Mouse (Mus musculus) MEL (cell line): ENCODE measurements at regions not wholly inside any gene's neighbourhood (a gene's known extent, or its start where the extent isn't known, plus 50 kb on each side); places are given as distances from the start of the nearest gene placed in this dataset.

Experiments
- CHD2 ChIP-seq: IDR thresholded peaks from 2 replicates; pipeline ENCODE4 v1.6.1; 2011; ENCODE audit warnings: low read length, improper control_type of control experiment
- CTCF ChIP-seq, 3 experiments: IDR thresholded peaks in 2 of 3; conservative IDR thresholded peaks in 1 of 3; 2 replicates each; pipeline ENCODE4 v1.5.1; 2011 to 2012; ENCODE audit warnings: low read length in 3 of 3, low read depth in 2 of 3, mild to moderate bottlenecking in 2 of 3, improper control_type of control experiment in 1 of 3, inconsistent platforms in 1 of 3, mixed read lengths in 1 of 3, moderate library complexity in 1 of 3; ENCODE audit not compliant: control insufficient read depth in 1 of 3, insufficient read depth in 1 of 3, poor library complexity in 1 of 3, severe bottlenecking in 1 of 3
- EP300 ChIP-seq, 2 experiments: IDR thresholded peaks; 2 replicates each; pipeline ENCODE4 v1.6.1; 2011; ENCODE audit warnings: improper control_type of control experiment in 2 of 2, low read length in 2 of 2, low read depth in 1 of 2, mild to moderate bottlenecking in 1 of 2
- GATA1 ChIP-seq: IDR thresholded peaks from 2 replicates; pipeline ENCODE4 v1.6.1; 2011; ENCODE audit warnings: low read depth, low read length, improper control_type of control experiment
- MAFK ChIP-seq: IDR thresholded peaks from 2 replicates; pipeline ENCODE4 v1.6.1; 2011; ENCODE audit warnings: low read depth, mild to moderate bottlenecking, low read length, improper control_type of control experiment, borderline replicate concordance
- MXI1 ChIP-seq: IDR thresholded peaks from 2 replicates; pipeline ENCODE4 v1.6.1; 2011; ENCODE audit warnings: mild to moderate bottlenecking, low read depth, low read length, improper control_type of control experiment
- POLR2A ChIP-seq, 2 experiments: IDR thresholded peaks; 2 replicates each; pipeline ENCODE4 v1.6.1; 2011 to 2012; ENCODE audit warnings: low read length in 2 of 2, mild to moderate bottlenecking in 2 of 2, control low read depth in 1 of 2, improper control_type of control experiment in 1 of 2, low read depth in 1 of 2, moderate library complexity in 1 of 2; ENCODE audit not compliant: control insufficient read depth in 1 of 2, insufficient read depth in 1 of 2, poor library complexity in 1 of 2
- TBP ChIP-seq: IDR thresholded peaks from 2 replicates; pipeline ENCODE4 v1.8.0; 2011; ENCODE audit warnings: low read depth, low read length, improper control_type of control experiment
- UBTF ChIP-seq: IDR thresholded peaks from 2 replicates; pipeline ENCODE4 v1.6.1; 2012; ENCODE audit warnings: low read depth, mild to moderate bottlenecking, inconsistent platforms, low read length, improper control_type of control experiment, moderate library complexity, borderline replicate concordance; ENCODE audit not compliant: insufficient read depth
- ZC3H11A ChIP-seq: IDR thresholded peaks from 2 replicates; pipeline ENCODE4 v1.6.1; 2012; ENCODE audit warnings: low read depth, mild to moderate bottlenecking, inconsistent platforms, low read length, improper control_type of control experiment
- ZNF384 ChIP-seq: IDR thresholded peaks from 2 replicates; pipeline ENCODE4 v1.6.1; 2012; ENCODE audit warnings: low read depth, mild to moderate bottlenecking, inconsistent platforms, low read length, improper control_type of control experiment

- TF ChIP-seq ZC3H11A (no peak), EP300 (IDR thresholded peaks at IDR 0.05; ENCODE audit: low read depth in 1 of 2, low read length in 2 of 2) (no peak), CHD2 (no peak), UBTF (no peak), CTCF (IDR thresholded peaks at IDR 0.05 in 2 of 3, conservative IDR thresholded peaks at IDR 0.05 in 1 of 3; ENCODE audit: control insufficient read depth in 1 of 3, insufficient read depth in 1 of 3, low read depth in 2 of 3, low read length in 3 of 3, poor library complexity in 1 of 3, severe bottlenecking in 1 of 3) (no peak), ZNF384 (no peak), MXI1 (no peak), POLR2A (IDR thresholded peaks at IDR 0.05; ENCODE audit: control insufficient read depth in 1 of 2, insufficient read depth in 1 of 2, low read depth in 1 of 2, low read length in 2 of 2, poor library complexity in 1 of 2) (no peak), MAFK (no peak), GATA1 (no peak), TBP (no peak)
These were observed 158.8 kb downstream of the Cog6 start for GRCm38 (mm10) chr3:52858259-52858658.
